Mouse (Mus musculus) myocyte (in vitro differentiated cells): ENCODE measurements around the gene Bola2. TPM values are rescaled to one million over a fixed set of nuclear protein-coding genes. Genes with fewer than 3 reads are reported as not detected.

Source experiments
- H3K27me3 ChIP-seq: one replicate; pipeline ENCODE4 v1.6.1; 2011; ENCODE audit not compliant: control insufficient read depth, insufficient read depth, insufficient read length
- H3K36me3 ChIP-seq: one replicate; pipeline ENCODE4 v1.6.1; 2011; ENCODE audit not compliant: control insufficient read depth, insufficient read depth
- H3K4me2 ChIP-seq: one replicate; pipeline ENCODE4 v1.6.1; 2011; ENCODE audit warnings: low read depth, control low read depth
- H3K4me3 ChIP-seq: one replicate; pipeline ENCODE4 v1.5.1; 2011; ENCODE audit warnings: mild to moderate bottlenecking, control low read depth, moderate library complexity
- H3K79me2 ChIP-seq: one replicate; pipeline ENCODE4 v1.6.1; 2011; ENCODE audit not compliant: control insufficient read depth, insufficient read depth
- H3ac ChIP-seq: one replicate; pipeline ENCODE4 v1.6.1; 2011; ENCODE audit not compliant: control insufficient read depth, insufficient read length
- CEBPB ChIP-seq: IDR thresholded peaks from 2 replicates; pipeline ENCODE4 v1.6.1; 2011; ENCODE audit warnings: mild to moderate bottlenecking, moderate library complexity; ENCODE audit not compliant: poor library complexity, insufficient read depth, severe bottlenecking
- E2F4 ChIP-seq: IDR thresholded peaks from one replicate; pipeline ENCODE4 v1.6.1; 2011; ENCODE audit warnings: mild to moderate bottlenecking, control low read depth, moderate library complexity; ENCODE audit not compliant: insufficient read depth
- MAX ChIP-seq: IDR thresholded peaks from one replicate; pipeline ENCODE4 v1.6.1; 2011; ENCODE audit warnings: low read depth, mild to moderate bottlenecking, control low read depth
- MYOD1 ChIP-seq, 3 experiments: IDR thresholded peaks; one replicate each; pipeline ENCODE4 v1.6.1; 2011; ENCODE audit warnings: control low read depth in 2 of 3, low read depth in 2 of 3, mild to moderate bottlenecking in 2 of 3, moderate library complexity in 1 of 3; ENCODE audit not compliant: insufficient read length in 2 of 3, control insufficient read depth in 1 of 3
- MYOG ChIP-seq, 3 experiments: IDR thresholded peaks; one replicate each; pipeline ENCODE4 v1.6.1; 2011; ENCODE audit warnings: control low read depth in 2 of 3, low read depth in 2 of 3, mild to moderate bottlenecking in 2 of 3; ENCODE audit not compliant: insufficient read length in 2 of 3, control insufficient read depth in 1 of 3, insufficient read depth in 1 of 3
- POLR2A ChIP-seq: IDR thresholded peaks from one replicate; pipeline ENCODE4 v1.6.1; 2011; ENCODE audit warnings: low read depth, mild to moderate bottlenecking, control low read depth, moderate library complexity; ENCODE audit not compliant: insufficient read length
- POLR2AphosphoS2 ChIP-seq: IDR thresholded peaks from one replicate; pipeline ENCODE4 v1.6.1; 2011; ENCODE audit warnings: low read depth, control low read depth; ENCODE audit not compliant: insufficient read length
- REST ChIP-seq: IDR thresholded peaks from one replicate; pipeline ENCODE4 v1.6.1; 2011; ENCODE audit warnings: mild to moderate bottlenecking, control low read depth, moderate library complexity; ENCODE audit not compliant: insufficient read depth, insufficient read length
- SRF ChIP-seq: IDR thresholded peaks from one replicate; pipeline ENCODE4 v1.6.1; 2011; ENCODE audit warnings: low read depth; ENCODE audit not compliant: control insufficient read depth, insufficient read length
- TCF12 ChIP-seq: IDR thresholded peaks from one replicate; pipeline ENCODE4 v1.6.1; 2011; ENCODE audit warnings: mild to moderate bottlenecking, control low read depth; ENCODE audit not compliant: poor library complexity, insufficient read depth, severe bottlenecking
- TCF3 ChIP-seq: IDR thresholded peaks from one replicate; pipeline ENCODE4 v1.6.1; 2011; ENCODE audit warnings: low read depth, control low read depth; ENCODE audit not compliant: insufficient read length
- USF1 ChIP-seq: IDR thresholded peaks from one replicate; pipeline ENCODE4 v1.6.1; 2011; ENCODE audit warnings: low read depth, mild to moderate bottlenecking, control low read depth, moderate library complexity
- polyA plus RNA-seq: library from polyadenylated mRNA; unstranded; fragments of >200 nt; fragmentation: generic; extraction: Trizol; gene quantifications from one replicate; pipeline ENCODE4 v1.2.1, GENCODE M21; 2012; ENCODE audit warnings: missing spikeins

The Bola2 gene
- polyA plus RNA-seq, 1 experiment: 79.7 TPM

- Histone ChIP-seq H3K36me3 (no peaks in the 10 kb centered on the region), H3K27me3 (peaks cover 7% of the 10 kb centered on the region), H3K4me2 (no peak overlapping the region), H3K4me3 (no peak overlapping the region), H3ac (no peak overlapping the region), H3K79me2 (peaks cover 14% of the 10 kb centered on the region)
- TF ChIP-seq REST (no peak), E2F4 (no peak), USF1 (peak; percentile 67), MYOG (IDR thresholded peaks at IDR 0.05; ENCODE audit: control insufficient read depth in 1 of 3, insufficient read depth in 1 of 3, insufficient read length in 2 of 3, low read depth in 2 of 3) (no peak), TCF3 (no peak), SRF (no peak), TCF12 (no peak)
Measured at GRCm38 (mm10) chr7:126701070-126701469, 5.9 kb downstream of the Bola2 start.

GRCm38 (mm10) chr7:126701559-126702357, 6.6 kb downstream of the Bola2 start:
- TF ChIP-seq CEBPB: no peak
- TF ChIP-seq MYOG (IDR thresholded peaks at IDR 0.05; ENCODE audit: control insufficient read depth in 1 of 3, insufficient read depth in 1 of 3, insufficient read length in 2 of 3, low read depth in 2 of 3): no peak
- no peak for TF ChIP-seq REST
- no peak for TF ChIP-seq TCF12
- TF ChIP-seq TCF3: no peak
- TF ChIP-seq POLR2A: no peak
- no peak for TF ChIP-seq E2F4
- no peak for TF ChIP-seq MYOD1 (IDR thresholded peaks at IDR 0.05; ENCODE audit: control insufficient read depth in 1 of 3, insufficient read length in 2 of 3, low read depth in 2 of 3)
- TF ChIP-seq SRF: no peak
- no peak for TF ChIP-seq POLR2AphosphoS2
- TF ChIP-seq USF1: no peak
- TF ChIP-seq MAX: no peak
- Histone ChIP-seq H3K4me2 (no peak overlapping the region), H3K79me2 (peaks cover 7% of the 10 kb centered on the region), H3K4me3 (no peak overlapping the region), H3K36me3 (no peaks in the 10 kb centered on the region), H3ac (no peak overlapping the region), H3K27me3 (peaks cover 7% of the 10 kb centered on the region)

GRCm38 (mm10) chr7:126702358-126702757, 7.2 kb downstream of the Bola2 start:
- no peak for TF ChIP-seq USF1
- no peak for TF ChIP-seq E2F4
- no peak for TF ChIP-seq MAX
- TF ChIP-seq CEBPB: no peak
- no peak for TF ChIP-seq SRF
- no peak for TF ChIP-seq TCF3
- no peak for TF ChIP-seq TCF12
- no peak for TF ChIP-seq POLR2AphosphoS2
- no peak for TF ChIP-seq MYOD1 (IDR thresholded peaks at IDR 0.05; ENCODE audit: control insufficient read depth in 1 of 3, insufficient read length in 2 of 3, low read depth in 2 of 3)
- TF ChIP-seq POLR2A: no peak
- H3ac ChIP-seq: no peak overlapping the region
- peaks cover 8% of the 10 kb centered on the region for H3K27me3 ChIP-seq
- H3K4me3 ChIP-seq: no peak overlapping the region
- no peak overlapping the region for H3K4me2 ChIP-seq
- peaks cover under 1% of the 10 kb centered on the region for H3K79me2 ChIP-seq
- no peaks in the 10 kb centered on the region for H3K36me3 ChIP-seq

GRCm38 (mm10) chr7:126702861-126703756, 7.9 kb downstream of the Bola2 start:
- Histone ChIP-seq H3ac (no peak overlapping the region), H3K79me2 (no peaks in the 10 kb centered on the region), H3K4me2 (no peak overlapping the region), H3K4me3 (no peak overlapping the region), H3K27me3 (peaks cover 15% of the 10 kb centered on the region), H3K36me3 (no peaks in the 10 kb centered on the region)
- TF ChIP-seq MYOD1 (IDR thresholded peaks at IDR 0.05; ENCODE audit: control insufficient read depth in 1 of 3, insufficient read length in 2 of 3, low read depth in 2 of 3): no peak
- no peak for TF ChIP-seq TCF12
- no peak for TF ChIP-seq TCF3
- no peak for TF ChIP-seq MYOG (IDR thresholded peaks at IDR 0.05; ENCODE audit: control insufficient read depth in 1 of 3, insufficient read depth in 1 of 3, insufficient read length in 2 of 3, low read depth in 2 of 3)
- TF ChIP-seq MAX: no peak
- TF ChIP-seq POLR2AphosphoS2: no peak
- TF ChIP-seq SRF: no peak
- no peak for TF ChIP-seq USF1
- no peak for TF ChIP-seq E2F4

GRCm38 (mm10) chr7:126703757-126704077, 8.5 kb downstream of the Bola2 start:
- TF ChIP-seq TCF3 (no peak), REST (no peak), CEBPB (no peak), MAX (no peak), USF1 (no peak), E2F4 (no peak), POLR2A (no peak), TCF12 (no peak), MYOD1 (IDR thresholded peaks at IDR 0.05; ENCODE audit: control insufficient read depth in 1 of 3, insufficient read length in 2 of 3, low read depth in 2 of 3) (no peak), MYOG (IDR thresholded peaks at IDR 0.05; ENCODE audit: control insufficient read depth in 1 of 3, insufficient read depth in 1 of 3, insufficient read length in 2 of 3, low read depth in 2 of 3) (no peak), POLR2AphosphoS2 (no peak), SRF (no peak)
- Histone ChIP-seq H3K4me2 (no peak overlapping the region), H3K79me2 (no peaks in the 10 kb centered on the region), H3K27me3 (peaks cover 19% of the 10 kb centered on the region), H3K4me3 (no peak overlapping the region), H3K36me3 (no peaks in the 10 kb centered on the region), H3ac (no peak overlapping the region)
